Mouse (Mus musculus) lung, adult 2 months (tissue): ENCODE measurements around the gene Vamp9. TPM values are rescaled to one million over a fixed set of nuclear protein-coding genes. Genes with fewer than 3 reads are reported as not detected.

ENCODE experiments used
- DNase-seq: peaks from one replicate; pipeline ENCODE4 v3.0.0; 2022
- H3K4me1 ChIP-seq: fragments of 200-500 bp; 2 replicates; pipeline ENCODE4 v1.6.1; 2011; ENCODE audit warnings: low read length; ENCODE audit not compliant: control insufficient read depth, insufficient read depth
- H3K4me3 ChIP-seq: fragments of 200-500 bp; replicated peaks from 2 replicates; pipeline ENCODE3; 2011; ENCODE audit warnings: low read depth, mild to moderate bottlenecking, control low read depth, low read length; ENCODE audit errors: extremely low read depth
- CTCF ChIP-seq: fragments of 200-500 bp; IDR thresholded peaks from 2 replicates; pipeline ENCODE4 v1.5.1; 2011; ENCODE audit warnings: mild to moderate bottlenecking, low read length, control low read depth; ENCODE audit not compliant: insufficient read depth
- POLR2A ChIP-seq: fragments of 200-500 bp; IDR thresholded peaks from 2 replicates; pipeline ENCODE4 v1.6.1; 2011; ENCODE audit warnings: low read depth, mild to moderate bottlenecking, control low read depth, low read length, borderline replicate concordance; ENCODE audit errors: extremely low read depth
- WGBS: fragments of 180-500 bp; shearing (Covaris S2); methylation state at CpG from one replicate; pipeline ENCODE4 v1.1.7; 2018; 5-methylcytosine and 5-hydroxymethylcytosine counted together
- polyA plus RNA-seq: library from polyadenylated mRNA; depleted of rRNA; stranded (reverse); fragments of >200 nt; gene quantifications from 2 replicates; pipeline ENCODE4 v1.2.3, GENCODE M21; 2012

Gene Vamp9
- polyA plus RNA-seq, 1 experiment: not detected

DNA sequence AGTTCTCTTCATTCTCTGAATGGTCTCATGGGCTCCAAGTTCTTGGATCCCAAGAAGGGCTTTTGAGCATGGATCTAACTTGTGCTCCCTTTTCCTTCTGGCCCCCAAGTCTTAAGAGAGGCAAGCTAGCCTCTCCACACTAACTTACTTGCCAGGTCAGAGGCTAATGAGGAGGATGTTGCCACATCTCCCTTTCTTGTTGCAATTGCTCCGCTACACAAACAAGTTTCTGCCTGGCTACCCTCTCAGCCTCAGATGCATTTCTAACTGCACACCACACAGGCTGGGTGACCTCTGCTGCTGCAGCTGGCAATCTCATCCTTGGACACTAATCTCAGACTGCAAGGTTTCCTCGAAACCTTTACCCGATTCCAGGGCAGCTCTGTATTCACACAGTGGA lies 23.6 kb upstream of the Vamp9 start:
- WGBS: 80% methylated on average over 3 of the region's 3 CpGs
- DNase-seq: no peak

GRCm38 (mm10) chr5:99884035-99884434 lies 22.0 kb upstream of the Vamp9 start:
- no peak for TF ChIP-seq POLR2A
- TF ChIP-seq CTCF: no peak
- DNase-seq: no peak
- 88% methylated on average over 4 of the region's 4 CpGs for WGBS

More for the DNA sequence above, 23.6 kb upstream of the Vamp9 start:
- no peaks in the 10 kb centered on the region for H3K4me1 ChIP-seq
- TF ChIP-seq POLR2A (no peak), CTCF (no peak)
- H3K4me3 ChIP-seq: no peak overlapping the region

DNA sequence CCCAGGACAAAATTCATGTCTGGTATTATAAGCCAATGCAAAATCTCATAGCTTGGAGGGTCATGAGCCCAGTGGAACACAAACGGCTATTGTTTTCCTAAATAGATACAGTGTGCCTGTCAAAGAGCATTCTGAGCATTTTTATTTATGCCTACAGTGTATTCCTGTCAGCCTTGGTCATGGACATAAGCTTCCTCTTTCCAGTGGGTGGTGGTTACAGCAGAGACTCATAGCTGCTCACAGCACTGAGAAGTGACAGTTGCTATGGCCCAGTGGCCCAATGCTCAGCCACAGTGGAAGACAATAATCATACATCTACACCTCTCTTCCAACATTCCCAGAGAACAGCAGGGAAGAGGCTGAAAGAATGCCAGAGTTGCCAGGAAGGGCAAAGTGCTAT lies 18.9 kb upstream of the Vamp9 start:
- 62% methylated on average over 1 of the region's 1 CpGs for WGBS
- Histone ChIP-seq H3K4me1 (no peaks in the 10 kb centered on the region), H3K4me3 (no peak overlapping the region)
- no peak for DNase-seq
- TF ChIP-seq POLR2A (no peak), CTCF (no peak)

More at GRCm38 (mm10) chr5:99884035-99884434, 22.0 kb upstream of the Vamp9 start:
- Histone ChIP-seq H3K4me1 (no peaks in the 10 kb centered on the region), H3K4me3 (no peak overlapping the region)

GRCm38 (mm10) chr5:99891516-99892441 lies 14.3 kb upstream of the Vamp9 start:
- no peak for DNase-seq
- WGBS: 60% methylated on average over 12 of the region's 12 CpGs
- Histone ChIP-seq H3K4me3 (no peak overlapping the region), H3K4me1 (no peaks in the 10 kb centered on the region)
- TF ChIP-seq POLR2A (no peak), CTCF (0 out of 2 replicates have a peak, but pooled peaks have one; percentile 1)

DNA sequence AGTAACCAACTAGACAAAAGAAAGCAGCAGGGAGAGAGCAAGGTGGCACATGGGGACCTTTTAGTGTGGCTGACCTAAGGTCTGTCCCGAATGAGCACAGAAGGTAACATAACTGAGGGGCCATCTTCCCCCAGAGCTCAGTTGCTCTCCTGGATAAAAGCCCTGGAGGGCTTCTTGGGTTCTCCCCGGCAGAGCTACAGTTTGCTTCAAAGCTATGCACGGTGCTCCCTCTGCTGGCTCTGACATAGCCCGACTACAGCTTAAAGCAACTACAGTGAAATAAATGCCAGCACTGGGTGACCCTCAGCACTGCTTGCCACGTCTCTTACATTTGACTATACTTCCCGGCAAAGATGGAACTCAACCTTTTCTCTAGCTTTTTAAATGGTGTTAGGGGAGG lies 6.0 kb upstream of the Vamp9 start:
- Histone ChIP-seq H3K4me3 (no peak overlapping the region), H3K4me1 (no peaks in the 10 kb centered on the region)
- 7% methylated on average over 6 of the region's 6 CpGs for WGBS
- DNase-seq: no peak
- TF ChIP-seq CTCF: peak; percentile 48
- TF ChIP-seq POLR2A: no peak

- DNase-seq: no peak
- 62% methylated on average over 7 of the region's 7 CpGs for WGBS
- TF ChIP-seq POLR2A: no peak
- no peak for TF ChIP-seq CTCF
- H3K4me3 ChIP-seq: no peak overlapping the region
- no peaks in the 10 kb centered on the region for H3K4me1 ChIP-seq
Observed at GRCm38 (mm10) chr5:99905731-99906130, 323 bp upstream of the Vamp9 start.

DNA sequence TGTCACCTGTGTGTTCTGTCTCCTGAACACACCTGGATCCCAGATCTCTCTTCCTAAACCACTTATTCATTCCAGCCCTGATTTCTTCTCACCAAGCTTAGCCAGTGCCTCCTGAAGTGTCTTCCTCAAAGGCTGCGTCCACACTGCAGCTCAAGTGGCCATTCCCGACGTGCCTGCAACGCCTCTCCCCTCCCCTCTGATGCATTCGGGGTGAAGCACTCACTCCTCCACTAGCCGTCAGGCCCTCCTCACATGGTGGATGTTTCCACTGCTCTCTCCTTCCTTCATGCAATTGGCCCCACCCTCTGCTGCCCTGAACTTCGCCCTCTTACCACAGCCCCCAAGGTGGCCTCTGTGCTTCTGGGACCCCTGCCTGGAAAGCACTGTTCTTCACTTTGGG lies 9.4 kb downstream of the Vamp9 start:
- no peak overlapping the region for H3K4me3 ChIP-seq
- WGBS: 30% methylated on average over 7 of the region's 7 CpGs
- H3K4me1 ChIP-seq: peaks cover 2% of the 10 kb centered on the region; the same call in 1 of the 2 replicates
- no peak for TF ChIP-seq CTCF
- TF ChIP-seq POLR2A: no peak
- DNase-seq: no peak

GRCm38 (mm10) chr5:99922033-99922432 lies 16.0 kb downstream of the Vamp9 start:
- Histone ChIP-seq H3K4me1 (no peaks in the 10 kb centered on the region), H3K4me3 (no peak overlapping the region)
- 59% methylated on average over 8 of the region's 8 CpGs for WGBS
- no peak for DNase-seq
- no peak for TF ChIP-seq CTCF
- TF ChIP-seq POLR2A: no peak

- DNase-seq: peak; percentile 47
- no peaks in the 10 kb centered on the region for H3K4me1 ChIP-seq
- no peak overlapping the region for H3K4me3 ChIP-seq
- 46% methylated on average over 4 of the region's 4 CpGs for WGBS
- peak; percentile 84 for TF ChIP-seq CTCF
- no peak for TF ChIP-seq POLR2A
Observed at GRCm38 (mm10) chr5:99927951-99928350, 21.9 kb downstream of the Vamp9 start.

DNA sequence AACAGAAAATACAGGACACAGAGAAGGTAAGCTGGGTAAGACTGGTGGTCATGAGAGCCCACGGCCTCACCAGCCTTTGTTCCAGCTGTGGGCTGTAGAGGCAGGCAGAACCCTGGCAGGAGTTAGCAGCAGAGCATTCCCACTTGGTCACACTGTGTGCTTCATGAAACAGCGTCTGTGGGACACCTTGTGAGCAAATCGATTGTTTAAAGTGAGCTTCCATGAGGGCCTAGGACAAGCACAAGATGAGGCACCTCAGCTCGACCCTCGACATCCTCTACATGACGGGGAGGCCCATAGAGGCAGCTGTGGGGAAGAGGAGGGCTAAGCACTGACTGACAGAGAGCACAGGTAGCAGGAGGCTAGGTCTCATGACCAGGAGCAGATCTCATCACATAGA lies 25.9 kb downstream of the Vamp9 start:
- TF ChIP-seq CTCF: no peak
- no peak for TF ChIP-seq POLR2A
- no peak for DNase-seq
- no peak overlapping the region for H3K4me3 ChIP-seq
- no peaks in the 10 kb centered on the region for H3K4me1 ChIP-seq
- 80% methylated on average over 6 of the region's 6 CpGs for whole genome bisulfite sequencing
